Mouse (Mus musculus): Measurements from ENCODE around the gene 4933428M09Rik. TPM values are rescaled to one million over a fixed set of nuclear protein-coding genes. Genes with fewer than 3 reads are reported as not detected.
A peak's percentile ranks its signal among the peaks of the same experiment; 100 is the strongest.
"Not testable (repeated sequence)": the region's sequence is repeated elsewhere in the genome, so short reads cannot be mapped to it uniquely, and the experiment has no call there.

The 4933428M09Rik gene
- polyA plus RNA-seq (2015; fragmentation: Nextera tagmentation; extraction: Ambion mirVana) = not detected in 2 replicates

- no peak within 1 kb of the TSS for H3K4me3 ChIP-seq
- no peaks in the 10 kb centered on the region for H3K9me3 ChIP-seq
- H3K27me3 ChIP-seq = 0 out of 2 replicates have a peak, but pooled peaks cover 4% of the 10 kb centered on the region
- 85% methylated on average over 8 of the region's 8 CpGs for WGBS
- H3K9ac ChIP-seq = no peak within 1 kb of the TSS
- ATAC-seq (ENCODE audit: insufficient number of reproducible peaks, insufficient read depth, low FRiP score, low TSS enrichment, low read depth) = no peak
- no peak within 1 kb of the TSS for H3K4me2 ChIP-seq
- no peaks in the 10 kb centered on the region for H3K36me3 ChIP-seq
- H3K27ac ChIP-seq = no peak within 1 kb of the TSS
- no peaks in the 10 kb centered on the region for H3K4me1 ChIP-seq
Observed at GRCm38 (mm10) chrX:139178928-139179327, at the start of gene 4933428M09Rik. Gene 4933428M09Rik (plus strand): TSS chrX:139179228.

GRCm38 (mm10) chrX:139134031-139134430 lies 45.0 kb upstream of the 4933428M09Rik start:
- Histone ChIP-seq H3K4me2 (no peak overlapping the region), H3K27me3 (peaks cover 4% of the 10 kb centered on the region; the same call in 1 of the 2 replicates), H3K4me1 (no peaks in the 10 kb centered on the region), H3K36me3 (no peaks in the 10 kb centered on the region), H3K4me3 (no peak overlapping the region), H3K9ac (no peak overlapping the region), H3K27ac (no peak overlapping the region), H3K9me3 (no peaks in the 10 kb centered on the region)
- no peak for ATAC-seq (ENCODE audit: insufficient number of reproducible peaks, insufficient read depth, low FRiP score, low TSS enrichment, low read depth)
- 45% methylated on average over 4 of the region's 4 CpGs for WGBS

GRCm38 (mm10) chrX:139191506-139191905 lies 12.5 kb downstream of the 4933428M09Rik start:
- H3K36me3 ChIP-seq; H3K4me2 ChIP-seq; H3K4me1 ChIP-seq; H3K27ac ChIP-seq; ATAC-seq (ENCODE audit: insufficient number of reproducible peaks, insufficient read depth, low FRiP score, low TSS enrichment, low read depth); H3K9me3 ChIP-seq; H3K9ac ChIP-seq; H3K4me3 ChIP-seq: not testable (repeated sequence)
- 94% methylated on average over 3 of the region's 3 CpGs for WGBS
- peaks cover 12% of the 10 kb centered on the region; the same call in 1 of the 2 replicates for H3K27me3 ChIP-seq

- no peaks in the 10 kb centered on the region for H3K36me3 ChIP-seq
- H3K4me3 ChIP-seq = no peak overlapping the region
- H3K27ac ChIP-seq = no peak overlapping the region
- no peak for ATAC-seq (ENCODE audit: insufficient number of reproducible peaks, insufficient read depth, low FRiP score, low TSS enrichment, low read depth)
- no peak overlapping the region for H3K4me2 ChIP-seq
- no peaks in the 10 kb centered on the region for H3K9me3 ChIP-seq
- H3K27me3 ChIP-seq = peaks cover 12% of the 10 kb centered on the region; the same call in 1 of the 2 replicates
- H3K4me1 ChIP-seq = no peaks in the 10 kb centered on the region
- H3K9ac ChIP-seq = no peak overlapping the region
- 41% methylated on average over 1 of the region's 1 CpGs for WGBS
Observed at GRCm38 (mm10) chrX:139194572-139195279, 15.7 kb downstream of the 4933428M09Rik start.

- WGBS = 79% methylated on average over 4 of the region's 4 CpGs
- Histone ChIP-seq H3K4me3 (peak overlapping the region; percentile 52; the same call in 1 of the 2 replicates), H3K4me2 (0 out of 2 replicates have a peak overlapping the region, but pooled peaks have one; percentile 53)
- ATAC-seq (ENCODE audit: insufficient number of reproducible peaks, insufficient read depth, low FRiP score, low TSS enrichment, low read depth); H3K4me1 ChIP-seq; H3K9me3 ChIP-seq; H3K36me3 ChIP-seq; H3K27ac ChIP-seq; H3K9ac ChIP-seq; H3K27me3 ChIP-seq: not testable (repeated sequence)
Observed at GRCm38 (mm10) chrX:139209191-139209828, 30.3 kb downstream of the 4933428M09Rik start.

- WGBS = 19% methylated on average over 29 of the region's 31 CpGs
- no peaks in the 10 kb centered on the region for H3K4me1 ChIP-seq
- ATAC-seq (ENCODE audit: insufficient number of reproducible peaks, insufficient read depth, low FRiP score, low TSS enrichment, low read depth) = peak; percentile 71; the same call in 1 of the 2 replicates
- H3K27me3 ChIP-seq = peaks cover 10% of the 10 kb centered on the region
- peak within 1 kb of the TSS; percentile 74 for H3K9ac ChIP-seq
- H3K4me3 ChIP-seq = peak within 1 kb of the TSS; percentile 52
- H3K9me3 ChIP-seq = no peaks in the 10 kb centered on the region
- no peak within 1 kb of the TSS for H3K27ac ChIP-seq
- H3K4me2 ChIP-seq = peak within 1 kb of the TSS; percentile 53
- no peaks in the 10 kb centered on the region for H3K36me3 ChIP-seq
Observed at GRCm38 (mm10) chrX:139209829-139210225, 30.8 kb downstream of the 4933428M09Rik start, which contains the start of gene Mum1l1. Gene Mum1l1 (plus strand): TSS chrX:139210042.

- H3K9ac ChIP-seq = no peak overlapping the region
- H3K4me2 ChIP-seq = no peak overlapping the region
- H3K4me1 ChIP-seq = no peaks in the 10 kb centered on the region
- H3K27me3 ChIP-seq = peaks cover 15% of the 10 kb centered on the region
- ATAC-seq (ENCODE audit: insufficient number of reproducible peaks, insufficient read depth, low FRiP score, low TSS enrichment, low read depth) = no peak
- WGBS = 72% methylated on average over 4 of the region's 4 CpGs
- no peak overlapping the region for H3K27ac ChIP-seq
- no peaks in the 10 kb centered on the region for H3K36me3 ChIP-seq
- no peak overlapping the region for H3K4me3 ChIP-seq
- H3K9me3 ChIP-seq = no peaks in the 10 kb centered on the region
Observed at GRCm38 (mm10) chrX:139214765-139215164, 35.7 kb downstream of the 4933428M09Rik start.

GRCm38 (mm10) chrX:139216409-139216808 lies 37.4 kb downstream of the 4933428M09Rik start:
- 63% methylated on average over 5 of the region's 5 CpGs for WGBS
- H3K9ac ChIP-seq = no peak overlapping the region
- H3K27me3 ChIP-seq = peaks cover 15% of the 10 kb centered on the region
- ATAC-seq (ENCODE audit: insufficient number of reproducible peaks, insufficient read depth, low FRiP score, low TSS enrichment, low read depth) = no peak
- no peaks in the 10 kb centered on the region for H3K4me1 ChIP-seq
- H3K4me2 ChIP-seq = peak overlapping the region; percentile 53; the same call in 1 of the 2 replicates
- peak overlapping the region; percentile 39 for H3K4me3 ChIP-seq
- no peak overlapping the region for H3K27ac ChIP-seq
- H3K36me3 ChIP-seq = no peaks in the 10 kb centered on the region
- H3K9me3 ChIP-seq = no peaks in the 10 kb centered on the region

- ATAC-seq (ENCODE audit: insufficient number of reproducible peaks, insufficient read depth, low FRiP score, low TSS enrichment, low read depth) = peak; percentile 81
- peak overlapping the region; percentile 53 for H3K4me2 ChIP-seq
- peak overlapping the region; percentile 49; the same call in 1 of the 2 replicates for H3K9ac ChIP-seq
- H3K4me3 ChIP-seq = peak overlapping the region; percentile 39
- peaks cover 15% of the 10 kb centered on the region for H3K27me3 ChIP-seq
- no peaks in the 10 kb centered on the region for H3K9me3 ChIP-seq
- no peaks in the 10 kb centered on the region for H3K36me3 ChIP-seq
- no peak overlapping the region for H3K27ac ChIP-seq
- no peaks in the 10 kb centered on the region for H3K4me1 ChIP-seq
- WGBS = 19% methylated on average over 22 of the region's 22 CpGs
Observed at GRCm38 (mm10) chrX:139216991-139217593, 38.1 kb downstream of the 4933428M09Rik start.

DNA sequence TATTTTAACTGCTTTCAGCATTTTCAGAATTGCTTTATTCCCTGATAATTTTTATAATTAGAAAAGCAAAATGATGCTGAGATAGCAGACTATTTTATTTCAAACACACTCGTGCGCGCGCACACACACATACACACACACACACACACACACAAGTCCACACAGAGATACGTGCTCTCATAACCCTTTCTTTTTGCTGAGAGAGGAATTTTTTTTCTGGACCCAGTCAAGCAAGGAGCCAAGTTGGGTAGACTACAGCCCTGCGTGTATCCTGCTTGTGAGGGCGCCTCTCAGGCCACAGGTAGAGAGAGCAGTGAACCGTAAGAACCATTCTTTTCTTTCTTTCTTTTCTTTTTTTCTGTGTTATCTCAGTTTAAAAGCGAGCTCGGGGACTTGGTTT lies 38.7 kb downstream of the 4933428M09Rik start:
- Histone ChIP-seq H3K4me3 (peak overlapping the region; percentile 39), H3K4me2 (peak overlapping the region; percentile 53), H3K36me3 (no peaks in the 10 kb centered on the region), H3K4me1 (no peaks in the 10 kb centered on the region), H3K9me3 (no peaks in the 10 kb centered on the region), H3K9ac (no peak overlapping the region), H3K27ac (no peak overlapping the region), H3K27me3 (peaks cover 12% of the 10 kb centered on the region)
- WGBS = 58% methylated on average over 10 of the region's 10 CpGs
- no peak for ATAC-seq (ENCODE audit: insufficient number of reproducible peaks, insufficient read depth, low FRiP score, low TSS enrichment, low read depth)

DNA sequence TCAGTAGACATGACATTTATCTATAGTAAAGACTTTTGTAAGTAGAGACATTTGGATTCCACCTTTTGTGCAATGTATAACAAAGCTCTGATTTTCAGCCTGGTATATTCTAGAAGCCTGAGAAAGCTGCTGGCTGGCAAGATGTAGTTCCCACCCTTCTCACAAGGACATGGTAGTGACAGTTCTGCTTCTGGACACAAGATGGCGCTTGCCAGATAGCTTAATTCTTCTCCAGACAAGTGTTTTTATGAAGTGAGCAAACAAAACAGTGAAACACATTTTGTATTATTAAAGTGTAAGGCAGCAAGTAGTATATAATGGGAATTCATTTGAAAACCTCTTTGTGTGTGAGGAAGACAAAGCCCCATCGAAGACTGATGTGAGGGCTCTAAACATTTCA lies 40.0 kb downstream of the 4933428M09Rik start:
- no peaks in the 10 kb centered on the region for H3K4me1 ChIP-seq
- H3K9ac ChIP-seq = no peak overlapping the region
- no peak overlapping the region for H3K27ac ChIP-seq
- no peak overlapping the region for H3K4me3 ChIP-seq
- H3K36me3 ChIP-seq = no peaks in the 10 kb centered on the region
- H3K27me3 ChIP-seq = peaks cover 8% of the 10 kb centered on the region
- no peak overlapping the region for H3K4me2 ChIP-seq
- H3K9me3 ChIP-seq = no peaks in the 10 kb centered on the region
- no peak for ATAC-seq (ENCODE audit: insufficient number of reproducible peaks, insufficient read depth, low FRiP score, low TSS enrichment, low read depth)
- 36% methylated on average over 2 of the region's 2 CpGs for WGBS

Measured in embryonic facial prominence, embryonic 13.5 days (tissue).